Mouse (Mus musculus): Measurements from ENCODE around the gene Galnt2. TPM values are rescaled to one million over a fixed set of nuclear protein-coding genes. Genes with fewer than 3 reads are reported as not detected.

Gene Galnt2
- total RNA-seq (2022): 10 to 100 TPM; 47.0 to 66.5 (median 54.4) TPM

GRCm38 (mm10) chr8:124231176-124231484 lies at the start of gene Galnt2:
Gene Galnt2, plus strand, starts transcription at chr8:124231391.
- peak; percentile 78 for DNase-seq

DNA sequence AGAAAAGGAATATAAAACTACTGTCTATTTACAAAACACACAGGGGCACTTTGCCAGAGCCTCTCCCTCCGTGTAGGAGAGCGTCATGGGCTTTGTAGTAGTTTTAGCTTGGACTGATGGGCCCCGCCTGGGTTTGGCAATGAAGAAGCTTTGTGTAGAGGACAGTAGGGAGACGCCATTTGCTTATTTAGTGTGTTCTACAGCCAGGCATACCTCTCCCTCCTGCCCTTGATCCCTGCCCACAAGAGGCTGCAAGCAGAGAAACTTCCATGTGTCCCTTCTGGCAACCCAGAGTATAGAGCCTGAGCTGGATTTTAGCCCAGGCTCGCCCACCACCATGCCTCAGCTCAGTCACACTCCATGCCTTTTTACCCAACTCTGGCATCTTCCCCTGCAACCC lies 49.4 kb upstream of the Galnt2 start:
- no peak for DNase-seq

DNA sequence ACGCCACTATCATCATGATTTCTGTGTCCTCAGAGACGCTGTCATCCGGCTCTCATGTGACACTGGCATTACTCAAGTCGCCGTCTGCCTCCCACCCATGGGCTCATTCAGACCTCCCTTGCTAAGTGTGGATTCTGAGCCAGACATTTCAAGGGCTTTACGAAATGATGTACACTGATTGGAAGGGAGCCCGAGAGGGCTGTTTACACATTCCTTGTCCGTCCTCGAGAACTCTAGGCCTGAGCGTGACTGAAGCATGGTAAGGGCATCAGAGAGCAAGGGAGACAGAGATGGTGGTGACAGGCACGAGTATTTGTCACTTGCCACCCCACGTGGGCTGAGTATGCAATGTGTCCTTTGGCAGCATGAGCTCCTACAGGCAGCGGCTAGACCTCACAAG lies 49.0 kb upstream of the Galnt2 start:
- DNase-seq: peak; percentile 85

DNA sequence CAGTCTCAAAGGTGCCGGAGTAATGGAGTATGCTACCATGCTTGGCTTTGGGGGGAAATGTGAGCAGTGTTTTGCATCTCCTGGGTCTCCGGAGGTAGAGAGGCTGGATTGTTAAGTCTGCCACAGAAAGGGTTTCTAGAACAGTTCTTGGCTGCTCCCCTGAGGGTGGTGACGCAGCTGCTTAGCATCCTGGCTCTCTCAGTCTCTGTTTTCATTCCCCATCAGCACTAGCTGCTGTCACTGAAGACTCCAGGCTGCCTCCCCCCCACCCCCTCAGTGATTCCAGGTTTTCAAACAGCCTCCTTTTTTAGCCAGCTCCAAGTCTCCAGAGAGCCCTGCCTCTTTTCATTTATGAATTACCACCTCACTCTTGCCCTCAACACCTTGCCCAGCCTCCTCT lies 47.1 kb upstream of the Galnt2 start:
- DNase-seq: no peak

- DNase-seq: no peak
Observed at GRCm38 (mm10) chr8:124184507-124184906, 46.7 kb upstream of the Galnt2 start.

DNA sequence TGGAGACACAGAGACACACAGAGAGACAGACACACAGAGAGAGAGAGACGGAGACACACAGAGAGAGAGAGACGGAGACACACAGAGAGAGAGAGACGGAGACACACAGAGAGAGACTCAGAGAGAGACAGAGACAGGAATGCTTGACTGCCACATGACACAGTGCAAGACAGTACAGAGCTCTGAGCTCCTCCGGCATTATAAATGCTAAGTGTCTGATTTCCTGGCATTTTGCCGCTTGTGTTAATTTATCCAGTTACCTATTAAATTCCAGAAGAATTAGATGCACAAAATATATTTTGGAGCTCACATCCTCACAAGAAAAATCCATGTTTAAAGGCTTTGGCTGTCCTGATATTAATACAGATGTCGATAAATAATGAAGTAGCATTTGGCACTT lies 46.1 kb upstream of the Galnt2 start:
- DNase-seq: no peak

- DNase-seq: no peak
Observed at GRCm38 (mm10) chr8:124190388-124190787, 40.8 kb upstream of the Galnt2 start.

- DNase-seq: no peak
Observed at GRCm38 (mm10) chr8:124192242-124192641, 38.9 kb upstream of the Galnt2 start.

- DNase-seq: peak; percentile 81
Observed at GRCm38 (mm10) chr8:124192976-124193375, 38.2 kb upstream of the Galnt2 start.

- no peak for DNase-seq
Observed at GRCm38 (mm10) chr8:124193992-124194391, 37.2 kb upstream of the Galnt2 start.

GRCm38 (mm10) chr8:124196195-124196594 lies 35.0 kb upstream of the Galnt2 start:
- DNase-seq: no peak

DNA sequence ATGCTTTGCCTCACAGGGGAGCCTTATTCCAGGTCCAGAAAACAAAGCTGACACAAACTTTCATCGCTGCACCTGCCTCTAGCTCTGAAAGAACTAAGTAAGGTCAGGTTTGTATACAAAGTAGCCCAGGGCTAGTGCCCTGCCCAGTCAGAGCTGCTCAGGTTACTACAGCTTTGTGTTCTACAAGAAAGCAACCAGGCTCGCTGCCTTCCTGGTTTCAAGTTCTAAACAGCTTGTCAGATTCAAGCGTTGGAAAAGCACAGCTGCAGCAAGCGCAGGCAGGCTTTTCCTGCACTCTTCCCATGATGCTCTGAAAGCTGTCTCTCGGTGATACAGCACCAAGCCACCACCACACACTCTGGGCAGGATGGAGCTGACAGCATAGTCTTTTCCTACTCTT lies 34.4 kb upstream of the Galnt2 start:
- DNase-seq: no peak

GRCm38 (mm10) chr8:124198230-124198629 lies 33.0 kb upstream of the Galnt2 start:
- DNase-seq: no peak

GRCm38 (mm10) chr8:124200400-124200799 lies 30.8 kb upstream of the Galnt2 start:
- no peak for DNase-seq

DNA sequence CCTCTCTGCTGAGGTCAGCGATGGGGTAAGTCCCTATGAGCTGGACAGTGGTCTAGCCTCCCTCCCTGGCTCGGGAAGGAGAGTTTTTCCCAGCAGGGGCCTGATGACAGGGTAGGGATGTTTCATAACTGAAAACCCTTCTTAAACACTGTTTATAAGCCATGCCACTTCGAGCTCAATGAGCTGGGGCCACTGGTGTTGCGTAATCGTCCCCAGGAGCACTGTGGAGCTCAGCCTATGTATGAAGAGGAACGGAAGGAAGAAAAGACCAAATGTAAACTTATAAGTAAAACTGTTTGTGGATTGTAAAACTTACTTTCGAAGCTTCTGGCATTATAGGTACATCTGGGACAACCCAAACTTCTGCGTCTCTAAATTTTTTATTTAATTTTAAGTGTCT lies 29.5 kb upstream of the Galnt2 start:
- DNase-seq: no peak

- no peak for DNase-seq
Observed at GRCm38 (mm10) chr8:124202895-124203294, 28.3 kb upstream of the Galnt2 start.

- no peak for DNase-seq
Observed at GRCm38 (mm10) chr8:124204001-124204601, 27.1 kb upstream of the Galnt2 start.

- DNase-seq: no peak
Observed at GRCm38 (mm10) chr8:124212148-124212547, 19.0 kb upstream of the Galnt2 start.

- DNase-seq: no peak
Observed at GRCm38 (mm10) chr8:124216951-124217350, 14.2 kb upstream of the Galnt2 start.

- no peak for DNase-seq
Observed at GRCm38 (mm10) chr8:124229883-124230282, 1.3 kb upstream of the Galnt2 start.

DNA sequence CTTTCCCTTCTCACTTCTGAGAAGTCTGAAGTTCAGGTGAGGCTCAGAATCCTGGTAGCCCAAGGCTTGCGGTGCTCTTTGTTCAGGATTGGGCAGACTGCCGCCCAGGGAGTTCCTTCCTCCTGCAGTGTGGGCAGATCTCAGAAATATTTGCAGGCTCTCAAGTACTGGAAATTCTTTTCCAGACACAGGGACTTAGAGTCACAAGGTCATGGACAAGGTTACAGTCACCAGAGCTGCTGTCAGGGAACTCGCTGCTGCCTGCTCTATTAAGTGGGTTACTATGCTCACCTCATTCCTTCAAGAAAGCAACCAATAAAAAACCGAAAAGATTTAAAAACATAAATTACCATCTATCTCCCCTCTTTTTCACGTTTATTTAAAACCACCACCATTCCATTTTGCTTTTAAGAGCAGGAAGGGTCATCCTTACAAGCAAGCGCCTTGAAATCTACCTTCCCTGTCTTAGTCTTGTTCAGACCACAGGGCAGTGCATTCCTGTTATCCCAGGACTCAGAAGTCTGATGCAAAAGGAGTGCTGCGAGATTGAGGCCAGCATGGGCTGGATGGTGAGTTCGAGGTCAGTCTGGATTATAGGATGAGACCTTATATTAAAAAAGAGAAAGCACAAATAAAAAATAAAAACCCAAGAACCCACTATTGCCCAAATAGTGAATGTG lies 555 bp upstream of the Galnt2 start:
- no peak for DNase-seq

GRCm38 (mm10) chr8:124231485-124232279 lies 491 bp downstream of the Galnt2 start:
- DNase-seq: peak; percentile 31

DNA sequence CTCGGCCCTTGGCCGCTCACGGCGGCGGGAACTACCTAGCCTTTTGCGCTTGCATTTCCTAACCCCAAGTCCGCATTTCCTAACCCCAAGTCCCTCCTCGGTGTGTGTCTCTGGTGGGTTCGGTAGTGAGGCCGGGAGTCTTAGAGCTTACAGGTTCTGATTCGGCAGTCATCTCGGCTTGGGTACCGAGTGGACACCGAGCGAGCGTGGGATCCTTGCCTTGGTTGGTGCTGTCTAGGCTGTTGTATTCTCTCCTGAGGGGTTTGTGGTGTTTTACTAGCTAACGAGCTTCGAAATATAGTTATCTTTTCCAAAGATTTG lies 1.0 kb downstream of the Galnt2 start:
- no peak for DNase-seq

GRCm38 (mm10) chr8:124234496-124234895 lies 3.3 kb downstream of the Galnt2 start:
- DNase-seq: no peak
